Mouse (Mus musculus) testis, adult 2 months (tissue): Measurements from ENCODE around the gene Milr1.

Experiments
- CTCF ChIP-seq: fragments of 200-500 bp; IDR thresholded peaks from 2 replicates; pipeline ENCODE4 v1.5.1; 2012; ENCODE audit warnings: low read depth, mild to moderate bottlenecking, inconsistent platforms, low read length, moderate library complexity; ENCODE audit not compliant: control insufficient read depth, insufficient read depth, insufficient replicate concordance
- POLR2A ChIP-seq: fragments of 200-500 bp; IDR thresholded peaks from 2 replicates; pipeline ENCODE4 v1.6.1; 2012; ENCODE audit warnings: low read depth, mild to moderate bottlenecking, inconsistent platforms, low read length, moderate library complexity; ENCODE audit not compliant: control insufficient read depth

- TF ChIP-seq CTCF (no peak), POLR2A (no peak)
Measured at GRCm38 (mm10) chr11:106759028-106759427, 8.0 kb downstream of the Milr1 start.
